Mouse (Mus musculus): ENCODE data around the gene Ak7.

DNA sequence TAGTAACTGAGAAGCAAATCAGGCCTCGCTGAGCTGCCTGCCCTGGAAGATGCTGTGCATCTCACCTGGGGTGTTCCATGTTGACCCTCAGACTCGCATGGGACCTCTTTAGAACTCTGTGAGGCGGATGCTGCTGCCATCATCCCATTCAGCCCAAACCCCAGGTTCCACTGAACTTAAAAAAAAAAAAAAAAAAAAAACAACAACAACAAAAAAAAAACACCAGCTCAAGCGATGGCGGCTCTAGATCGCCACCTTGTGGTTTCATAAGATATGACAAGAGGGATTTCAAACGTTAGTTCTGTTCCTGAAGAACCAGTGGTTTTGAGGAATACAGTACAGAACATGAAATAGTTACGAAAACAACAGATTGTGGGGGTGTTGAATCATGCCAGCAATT, 22.2 kb downstream of the Ak7 start:
- TF ChIP-seq CTCF (IDR thresholded peaks at IDR 0.05; ENCODE audit: extremely low read depth, insufficient read length, insufficient replicate concordance, low read depth, low read length) (peak; percentile 59; the same call in 1 of the 2 replicates), POLR2A (IDR thresholded peaks at IDR 0.05; ENCODE audit: low read depth, low read length) (no peak)

Measured in small intestine, adult 2 months (tissue).